Mouse (Mus musculus) gastrocnemius, postnatal 36 days (tissue): ENCODE results near the gene Nadk. TPM values are rescaled to one million over a fixed set of nuclear protein-coding genes. Genes with fewer than 3 reads are reported as not detected.
"Not testable (repeated sequence)": the region's sequence is repeated elsewhere in the genome, so short reads cannot be mapped to it uniquely, and the experiment has no call there.

Experiments
- DNase-seq, 2 experiments: peaks; one replicate each; pipeline ENCODE4 v3.0.0; 2022
- intact Hi-C: fragments of 180-260 bp; cut with DNase I; formaldehyde crosslinking; loops from one replicate; pipeline ENCODE4 v1.15.1; 2025
- total RNA-seq, 2 experiments: library from RNA; stranded (reverse); gene quantifications; 2 replicates each; pipeline ENCODE4 v1.2.3; 2021

The Nadk gene
- total RNA-seq, 2 experiments from 2014 or later = 16.6 to 16.9 TPM

- intact Hi-C loops = loop anchor here (2.0 kb wide), 1 partner anchor 87 kb away; no protein-coding TSS in a partner anchor
- DNase-seq = no peak
Observed at GRCm38 (mm10) chr4:155568170-155568569, 6.0 kb downstream of the Nadk start.

DNA sequence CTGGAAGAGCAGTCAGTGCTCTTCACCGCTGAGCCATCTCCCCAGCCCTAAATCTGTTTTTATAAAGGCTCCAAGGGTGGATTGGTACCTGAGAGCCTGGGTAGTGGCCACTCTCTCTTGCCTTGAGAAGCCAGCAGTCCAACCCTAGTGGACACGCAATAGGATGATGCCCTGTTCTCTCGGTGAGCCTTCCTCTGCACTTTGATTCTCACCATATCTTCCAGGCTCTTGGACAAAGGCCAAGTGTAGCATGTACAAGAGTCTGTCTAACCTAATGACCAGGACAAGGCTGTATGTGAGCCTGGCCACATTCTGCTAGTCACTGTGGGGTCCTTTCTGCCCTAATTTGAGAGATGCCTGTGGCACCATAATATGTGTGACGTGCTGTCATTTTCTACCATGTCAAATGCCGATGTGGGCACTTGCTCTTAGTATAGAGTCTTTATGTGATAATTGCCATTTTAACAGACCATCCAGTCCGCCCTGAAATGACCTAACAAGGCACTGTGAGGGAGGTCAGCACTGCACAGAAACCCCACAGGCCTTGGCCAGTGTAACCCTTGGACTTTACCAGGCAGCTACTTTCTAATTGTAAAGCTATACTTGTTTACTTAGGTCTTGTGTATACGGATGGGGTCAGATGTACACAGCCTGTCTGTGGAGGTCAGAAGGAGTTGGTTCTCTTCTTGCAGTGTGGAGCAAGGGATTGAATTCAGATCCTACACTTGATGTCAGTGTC is 6.6 kb downstream of the Nadk start:
- DNase-seq = no peak
- intact Hi-C loops = loop anchor here (2.0 kb wide), 1 partner anchor 88 kb away; no protein-coding TSS in a partner anchor

- DNase-seq = no peak
- intact Hi-C loops = loop anchor here (2.0 kb wide), 1 partner anchor 89 kb away; no protein-coding TSS in a partner anchor
Observed at GRCm38 (mm10) chr4:155569818-155570217, 7.6 kb downstream of the Nadk start.

DNA sequence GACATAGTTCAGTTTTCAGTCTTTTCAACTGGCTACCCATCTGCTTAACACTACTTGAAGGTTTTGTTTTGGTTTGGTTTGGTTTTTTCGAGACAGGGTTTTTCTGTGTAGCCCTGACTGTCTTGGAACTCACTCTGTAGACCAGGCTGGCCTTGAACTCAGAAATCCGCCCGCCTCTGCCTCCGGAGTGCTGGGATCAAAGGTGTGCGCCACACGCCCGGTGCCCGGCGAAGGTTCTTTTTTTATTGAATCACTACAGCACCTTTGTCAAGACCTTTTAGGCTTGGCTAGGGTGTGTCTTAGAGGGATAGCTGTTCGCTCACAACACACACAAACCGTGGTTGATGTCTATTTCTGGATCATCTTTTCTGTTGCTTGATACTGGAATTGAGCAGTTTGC is 8.1 kb downstream of the Nadk start:
- DNase-seq, intact Hi-C loops: not testable (repeated sequence)

DNA sequence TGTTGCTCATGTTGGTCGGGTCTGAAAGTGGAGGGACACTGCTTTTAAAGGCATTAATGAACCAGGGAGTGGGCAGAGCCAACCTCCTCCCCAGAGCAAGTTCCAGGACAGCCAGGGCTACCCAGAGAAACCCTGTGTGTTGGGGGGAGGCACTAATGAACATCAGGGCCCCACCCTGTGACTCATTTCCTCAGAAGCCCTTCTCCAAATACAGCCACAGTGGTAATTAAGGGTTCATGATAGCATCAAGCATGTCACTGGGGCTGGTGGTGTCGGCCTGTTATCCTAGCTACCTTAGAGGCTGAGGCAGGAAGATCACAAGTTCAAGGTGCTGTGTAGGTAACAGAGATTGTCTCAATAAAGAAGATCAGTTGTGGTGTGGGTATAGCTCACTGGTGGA is 9.3 kb downstream of the Nadk start:
- no peak for DNase-seq
- intact Hi-C loops = no loop called here

GRCm38 (mm10) chr4:155573155-155573554 is 11.0 kb downstream of the Nadk start:
- intact Hi-C loops = no loop called here
- DNase-seq = no peak

DNA sequence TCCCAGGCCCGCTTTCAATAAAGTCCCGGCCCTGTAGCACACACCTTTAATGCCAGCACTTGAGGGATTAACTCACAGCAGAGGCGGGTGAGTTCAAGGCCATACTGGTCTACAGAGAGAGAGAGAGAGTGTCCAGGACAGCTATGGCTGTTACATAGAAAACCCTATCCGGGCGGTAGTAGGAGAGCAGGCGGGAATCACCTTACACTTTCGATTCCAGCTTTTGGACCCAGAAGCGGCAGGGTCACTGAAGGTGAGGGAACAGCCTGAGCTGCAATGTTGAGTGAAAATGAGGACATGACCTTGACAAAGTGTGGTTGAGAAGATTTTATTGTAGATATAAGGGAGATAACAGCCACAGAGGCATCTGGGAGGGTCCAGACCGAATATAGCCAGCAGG is 11.7 kb downstream of the Nadk start:
- intact Hi-C loops = no loop called here
- no peak for DNase-seq

DNA sequence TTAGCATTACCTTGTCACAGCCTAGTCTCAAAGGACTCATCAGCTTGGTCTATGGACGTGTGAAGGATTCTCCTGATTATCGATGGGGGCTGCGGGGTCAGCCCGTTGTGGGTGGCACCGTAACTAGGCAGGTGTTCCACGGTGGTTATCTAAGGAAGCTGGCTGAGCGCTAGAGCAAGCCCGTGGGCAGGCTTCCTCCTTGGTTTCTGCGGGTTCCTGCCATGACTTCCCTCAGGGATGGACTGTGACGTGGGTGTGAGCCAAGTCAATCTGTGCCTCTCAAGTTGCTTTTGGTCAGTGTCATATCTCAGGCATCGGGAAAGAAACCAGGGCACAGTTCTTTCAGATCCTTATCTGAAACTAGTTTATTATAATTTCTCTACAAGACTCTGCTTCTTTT is 12.8 kb downstream of the Nadk start:
- intact Hi-C loops = no loop called here
- DNase-seq = no peak

GRCm38 (mm10) chr4:155575521-155575920 is 13.3 kb downstream of the Nadk start:
- intact Hi-C loops = no loop called here
- no peak for DNase-seq

- no peak for DNase-seq
- intact Hi-C loops = no loop called here
Observed at GRCm38 (mm10) chr4:155577132-155577531, 15.0 kb downstream of the Nadk start.

DNA sequence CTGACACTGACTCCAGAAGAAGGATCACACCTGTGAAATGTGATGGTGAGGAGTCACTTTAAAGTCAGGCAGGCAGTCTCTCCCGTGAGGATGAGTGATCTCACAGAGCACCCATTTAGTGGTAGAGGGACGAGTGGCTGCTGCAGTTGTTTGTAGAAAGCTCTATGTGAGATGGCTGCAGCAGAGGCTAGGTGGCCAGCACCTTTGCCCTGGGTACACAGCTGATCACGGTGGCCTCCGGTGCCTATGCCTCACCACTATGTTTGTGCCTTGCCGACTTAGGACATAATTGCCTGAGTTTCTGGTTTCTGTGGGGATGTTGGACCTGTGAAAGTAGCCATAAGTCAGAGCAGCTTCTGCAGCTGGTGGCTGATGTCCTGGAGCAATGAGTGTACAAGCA is 15.6 kb downstream of the Nadk start:
- intact Hi-C loops = no loop called here
- DNase-seq = no peak

DNA sequence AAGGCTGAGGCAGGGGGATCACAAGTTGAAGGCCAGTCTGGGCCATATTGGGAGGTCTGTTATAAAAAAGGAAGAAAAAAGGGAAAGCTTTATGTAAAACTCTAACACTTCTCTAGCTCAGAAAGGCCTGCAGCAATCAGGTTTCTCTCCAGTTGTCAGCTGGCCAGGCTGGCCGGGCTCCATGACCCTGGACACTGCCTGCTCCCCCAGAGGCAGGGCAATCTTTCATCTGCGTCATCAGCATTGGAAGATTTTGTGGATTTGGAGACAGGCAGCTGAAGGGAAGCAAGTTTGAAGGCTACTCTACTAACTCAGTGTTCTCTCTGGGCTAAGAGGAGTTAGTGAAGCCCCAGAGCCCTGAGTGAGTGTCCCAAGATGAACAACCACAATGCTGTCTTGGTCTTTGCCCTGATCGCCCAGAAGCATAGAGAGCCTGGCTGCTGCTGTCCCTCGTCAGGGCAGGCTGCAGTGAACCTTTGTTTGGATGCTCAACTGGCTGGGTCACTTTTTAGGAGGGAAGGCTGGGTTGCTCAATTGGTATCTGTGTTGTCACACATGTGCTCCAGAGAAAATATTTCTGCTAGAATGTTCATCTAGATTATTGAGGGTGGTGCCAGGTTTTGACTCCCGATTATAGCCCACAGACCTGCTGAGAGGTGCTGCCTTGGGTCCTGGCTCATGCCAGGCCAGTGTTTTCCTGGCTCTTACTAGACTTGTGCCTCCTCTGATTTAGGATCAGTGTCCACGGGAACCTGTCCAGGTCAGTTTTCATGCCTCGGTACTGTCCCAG is 16.4 kb downstream of the Nadk start:
- intact Hi-C loops = no loop called here
- DNase-seq = peak; percentile 74 to 84

GRCm38 (mm10) chr4:155580420-155580819 is 18.2 kb downstream of the Nadk start:
- DNase-seq = peak in 1 of 2 experiments; percentile 48
- intact Hi-C loops = loop anchor here (1.0 to 5.0 kb wide), 2 partner anchors 99 to 213 kb away; no protein-coding TSS in a partner anchor

GRCm38 (mm10) chr4:155582279-155582905 is 20.2 kb downstream of the Nadk start:
- intact Hi-C loops = loop anchor here (5.0 kb wide), 1 partner anchor 215 kb away; no protein-coding TSS in a partner anchor
- DNase-seq = no peak

GRCm38 (mm10) chr4:155589356-155589755 is 27.2 kb downstream of the Nadk start:
- intact Hi-C loops = no loop called here
- no peak for DNase-seq

DNA sequence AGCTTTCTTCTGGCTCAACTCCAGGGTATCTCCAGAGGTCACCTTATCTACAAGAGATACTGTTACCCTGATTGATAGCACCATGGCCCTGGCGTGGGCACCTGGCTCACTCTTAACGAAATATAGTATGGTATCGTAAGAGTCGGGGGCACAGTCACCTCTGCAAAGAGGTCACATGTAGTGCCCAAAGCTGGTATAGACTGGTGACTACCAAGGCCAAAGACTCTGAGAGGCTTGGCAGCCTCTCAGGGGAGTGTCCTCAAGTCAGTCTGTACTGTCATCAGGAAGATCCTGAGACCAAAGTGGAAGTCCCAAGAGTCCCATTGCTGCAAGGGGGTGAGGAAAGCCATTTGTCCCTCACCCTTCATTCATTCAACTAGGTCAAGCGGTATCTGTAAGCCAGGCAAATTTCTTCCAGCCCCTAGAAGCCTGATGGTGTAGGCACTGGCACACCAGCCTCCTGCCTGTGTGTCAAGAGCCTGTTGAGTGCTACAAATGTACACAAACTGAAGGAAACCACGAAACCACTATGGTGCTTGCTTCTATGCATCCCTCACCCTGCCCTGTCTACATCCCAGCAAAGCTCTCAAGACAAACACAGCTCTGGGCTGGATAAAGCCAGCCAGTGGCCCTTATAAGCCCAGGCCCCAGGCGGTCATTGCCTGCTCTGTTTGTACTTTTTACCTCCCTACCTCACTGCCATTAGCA is 29.0 kb downstream of the Nadk start:
- intact Hi-C loops = no loop called here
- no peak for DNase-seq

GRCm38 (mm10) chr4:155593780-155594179 is 31.6 kb downstream of the Nadk start:
- intact Hi-C loops = no loop called here

DNA sequence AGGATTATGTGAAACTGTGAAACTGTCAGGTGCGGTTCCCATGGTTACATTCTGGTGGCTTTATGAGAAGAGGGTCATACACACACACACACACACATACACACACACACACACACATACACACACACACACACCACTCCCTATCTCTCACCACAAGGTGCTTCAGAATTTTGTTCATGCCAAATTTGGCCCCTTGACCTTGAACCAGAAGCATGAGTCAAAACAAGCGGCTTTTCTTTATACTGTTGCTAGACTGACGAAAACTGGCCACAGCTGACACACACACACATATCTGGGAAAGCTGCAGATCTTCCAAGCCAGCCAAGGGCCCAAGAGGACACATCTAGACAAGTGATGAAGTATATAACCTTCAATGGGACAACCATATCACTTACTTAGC is 33.6 kb downstream of the Nadk start:
- intact Hi-C loops = no loop called here
- DNase-seq = no peak

More at GRCm38 (mm10) chr4:155593780-155594179, 31.6 kb downstream of the Nadk start:
- DNase-seq = no peak

GRCm38 (mm10) chr4:155596606-155597005 is 34.4 kb downstream of the Nadk start:
- intact Hi-C loops = loop anchor here (1.0 kb wide), 1 partner anchor 23 kb away; no protein-coding TSS in a partner anchor
- no peak for DNase-seq

DNA sequence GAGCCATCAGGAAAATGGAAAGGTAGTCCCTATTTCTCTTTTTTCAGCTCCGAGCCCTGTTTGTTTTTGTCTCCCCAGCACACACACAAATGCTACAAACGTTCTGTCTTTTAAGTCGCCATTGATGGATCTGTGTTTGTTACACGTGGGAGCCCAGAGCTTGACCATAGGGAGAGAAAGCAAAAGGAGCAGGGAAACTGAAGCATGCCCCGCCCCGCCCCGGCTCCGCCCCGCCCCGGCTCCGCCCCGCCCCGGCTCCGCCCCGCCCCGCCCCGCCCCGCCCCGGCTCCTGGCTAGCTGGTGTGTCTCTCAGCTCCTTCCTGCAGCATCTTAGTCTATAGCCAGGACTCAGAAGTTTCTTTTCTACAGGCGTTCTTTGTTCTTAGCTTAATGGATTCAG is 36.4 kb downstream of the Nadk start:
- no peak for DNase-seq
- intact Hi-C loops = no loop called here
